Mouse (Mus musculus): ENCODE data around the gene Tpo.

The Tpo gene

GRCm38 (mm10) chr12:30076316-30076715 lies 56.1 kb downstream of the Tpo start:
- peak; percentile 35 for DNase-seq (ENCODE audit: low spot score)

- DNase-seq (ENCODE audit: low spot score) = peak; percentile 40
Measured at GRCm38 (mm10) chr12:30069321-30069720, 63.1 kb downstream of the Tpo start.

DNA sequence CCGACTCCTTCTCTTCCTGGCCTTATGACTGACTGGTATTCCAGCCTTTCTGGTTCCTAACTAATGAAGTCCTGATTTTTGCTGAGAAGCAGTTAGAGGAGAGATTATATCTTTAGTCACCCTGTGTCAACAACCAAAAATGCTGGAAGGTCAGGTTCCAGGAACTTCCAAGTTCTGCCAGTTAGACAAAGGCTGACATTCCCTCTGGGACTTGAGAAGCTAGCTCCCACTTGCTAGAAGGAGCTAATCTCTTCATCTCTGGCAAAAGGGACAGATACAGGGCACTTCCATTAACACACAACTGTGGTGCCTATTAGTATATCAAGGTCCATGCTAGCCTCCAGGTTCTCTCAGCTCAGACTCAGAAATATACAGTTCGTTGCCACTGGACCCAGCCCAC lies 64.6 kb downstream of the Tpo start:
- peak; percentile 2 for DNase-seq (ENCODE audit: low spot score)

DNA sequence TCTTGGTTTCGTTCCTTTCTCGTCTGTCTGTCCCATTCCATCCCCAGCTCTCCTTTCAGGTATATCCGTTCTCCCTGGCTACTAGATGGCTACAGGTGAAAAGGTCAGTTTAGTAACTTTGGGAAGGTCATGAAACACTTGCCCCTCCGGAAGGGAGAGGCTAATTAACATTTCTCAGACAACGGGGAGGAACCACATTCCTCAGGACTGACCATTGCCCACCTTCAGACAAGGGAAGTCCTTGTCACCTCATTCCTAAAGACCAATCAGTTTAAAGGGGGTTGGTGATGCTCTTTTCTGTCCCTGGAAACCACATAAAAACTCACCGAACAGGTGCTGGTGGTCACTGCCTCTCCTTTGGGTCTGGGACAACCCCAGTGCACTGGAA lies 70.3 kb downstream of the Tpo start:
- DNase-seq (ENCODE audit: low spot score) = peak; percentile 4

- DNase-seq (ENCODE audit: low spot score) = peak; percentile 19
Measured at GRCm38 (mm10) chr12:30061503-30062117, 70.8 kb downstream of the Tpo start.

- peak; percentile 7 for DNase-seq (ENCODE audit: low spot score)
Measured at GRCm38 (mm10) chr12:30058044-30058443, 74.4 kb downstream of the Tpo start.

GRCm38 (mm10) chr12:30054761-30055540 lies 77.5 kb downstream of the Tpo start:
- DNase-seq (ENCODE audit: low spot score) = no peak

- DNase-seq (ENCODE audit: low spot score) = peak; percentile 78
Measured at GRCm38 (mm10) chr12:30050235-30050634, 82.2 kb downstream of the Tpo start.

DNA sequence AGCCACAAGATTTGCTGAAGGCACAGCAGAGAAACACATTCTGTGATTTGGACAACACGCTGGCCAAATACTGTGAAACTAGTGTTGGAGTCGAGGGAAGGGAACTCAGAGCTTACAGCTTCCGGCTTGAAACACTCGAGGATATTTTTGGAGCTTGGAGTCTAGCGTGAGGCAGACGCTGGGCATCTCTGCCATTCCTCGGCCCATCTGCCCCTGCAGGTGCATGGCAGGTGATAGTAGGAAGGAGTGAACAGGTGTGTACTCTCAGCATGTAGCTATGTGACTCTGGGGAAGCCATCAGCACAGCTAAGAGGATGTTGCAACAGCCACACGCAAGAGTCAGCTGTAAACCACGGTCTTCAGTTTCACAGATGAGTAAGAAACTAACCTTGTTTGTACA lies 82.6 kb downstream of the Tpo start:
- DNase-seq (ENCODE audit: low spot score) = peak; percentile 19

- DNase-seq (ENCODE audit: low spot score) = peak; percentile 27
Measured at GRCm38 (mm10) chr12:30048848-30049247, 83.6 kb downstream of the Tpo start.

- DNase-seq (ENCODE audit: low spot score) = peak; percentile 62
Measured at GRCm38 (mm10) chr12:30040150-30040549, 92.3 kb downstream of the Tpo start.

- peak; percentile 66 for DNase-seq (ENCODE audit: low spot score)
Measured at GRCm38 (mm10) chr12:30039565-30039964, 92.9 kb downstream of the Tpo start.

DNA sequence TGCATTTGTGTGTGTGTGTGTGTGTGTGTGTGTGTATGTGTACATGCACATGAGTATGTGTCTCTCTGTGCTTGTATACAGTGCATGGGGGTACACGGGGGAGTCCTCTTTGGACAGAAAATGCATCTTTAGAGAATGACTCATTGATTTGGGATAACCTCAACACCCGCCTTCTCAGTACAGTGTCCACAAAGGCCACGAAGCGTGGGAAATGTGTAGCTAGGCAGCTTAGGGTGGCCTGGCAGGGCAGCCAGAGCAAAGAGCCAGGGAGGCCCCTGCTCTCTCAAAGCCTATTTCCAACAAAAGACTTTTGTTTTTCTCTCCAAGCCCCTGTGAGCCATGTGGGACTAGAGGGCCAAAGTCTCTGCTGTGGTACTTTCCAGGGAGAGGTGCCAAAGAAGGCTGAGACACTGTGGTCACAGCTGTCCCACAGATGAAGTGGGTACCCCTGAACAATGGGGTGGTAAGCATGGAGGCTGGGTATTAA lies 95.8 kb downstream of the Tpo start:
- DNase-seq (ENCODE audit: low spot score) = no peak

DNA sequence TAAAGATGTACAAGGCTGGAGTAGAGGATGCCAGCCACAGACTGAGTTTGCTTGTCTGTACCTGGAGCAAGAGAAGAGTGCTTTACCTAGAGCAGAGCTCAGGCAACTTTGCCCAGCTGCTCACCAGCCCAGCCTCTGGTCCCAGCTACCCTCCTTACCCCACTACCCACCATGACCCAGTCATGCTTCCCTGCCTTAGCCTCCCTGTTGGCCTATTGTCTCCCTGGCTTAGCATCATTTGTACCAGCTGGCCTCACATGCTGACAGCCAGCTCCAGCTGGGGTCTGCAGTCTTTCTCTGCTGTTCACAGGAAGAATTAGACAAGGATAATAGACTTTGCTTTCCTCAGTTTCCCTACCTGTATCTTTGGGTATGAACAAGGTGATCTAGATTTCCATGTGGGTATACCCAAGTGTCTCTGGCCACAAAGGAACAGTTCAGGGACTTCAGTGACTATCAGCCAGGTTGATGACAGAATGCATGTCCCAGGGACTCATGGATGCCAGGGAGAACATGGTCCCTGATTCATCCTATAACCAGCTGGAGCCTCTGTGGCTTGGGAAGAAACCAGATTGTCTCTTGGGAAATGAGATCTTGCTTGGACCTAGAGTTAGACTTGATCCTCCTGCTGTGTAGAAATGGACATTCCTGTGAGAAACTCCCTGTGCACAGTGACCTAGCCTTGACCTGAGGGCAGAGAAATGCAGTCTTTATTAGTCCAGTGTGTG lies 96.4 kb downstream of the Tpo start:
- no peak for DNase-seq (ENCODE audit: low spot score)

DNA sequence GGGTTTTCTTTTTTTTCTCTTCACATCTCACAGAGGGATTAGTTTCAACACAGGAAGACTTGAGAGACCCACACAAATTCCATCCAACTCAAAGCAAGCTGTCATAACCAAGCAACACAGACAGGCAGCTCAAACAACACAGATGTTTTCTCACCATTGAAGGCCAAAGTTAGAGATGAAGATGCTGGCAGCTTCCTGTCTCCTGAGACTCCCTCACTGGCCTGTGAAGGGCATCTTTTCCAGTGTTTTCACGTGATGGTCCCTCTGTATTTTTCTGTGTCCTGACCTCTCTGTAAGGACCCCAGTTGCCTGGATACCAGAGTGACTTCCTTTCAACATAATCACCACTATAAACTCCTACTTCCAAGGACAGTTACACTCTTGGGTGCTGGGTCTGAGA lies 97.0 kb downstream of the Tpo start:
- no peak for DNase-seq (ENCODE audit: low spot score)

- no peak for DNase-seq (ENCODE audit: low spot score)
Measured at GRCm38 (mm10) chr12:30034681-30035080, 97.7 kb downstream of the Tpo start.

DNA sequence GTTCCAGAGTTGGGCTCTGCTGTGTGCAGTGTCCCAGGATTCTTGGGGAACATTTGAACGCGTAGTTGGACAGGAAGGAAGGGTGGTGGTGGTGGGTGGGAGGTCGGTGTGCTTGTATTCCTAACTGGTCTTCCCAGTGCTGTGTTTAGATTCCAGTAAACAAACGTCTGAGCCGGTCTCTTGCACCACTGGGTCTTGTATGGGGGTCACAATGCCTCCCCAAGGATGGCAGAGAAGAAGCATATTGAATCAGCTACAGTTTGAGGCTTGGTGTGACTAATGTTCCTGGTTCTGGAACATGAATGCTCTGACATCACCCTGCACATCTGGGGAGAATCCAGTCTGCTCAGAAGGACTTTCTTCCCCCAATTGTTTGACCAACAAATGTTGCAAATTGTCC lies 101.9 kb downstream of the Tpo start:
- no peak for DNase-seq (ENCODE audit: low spot score)

DNA sequence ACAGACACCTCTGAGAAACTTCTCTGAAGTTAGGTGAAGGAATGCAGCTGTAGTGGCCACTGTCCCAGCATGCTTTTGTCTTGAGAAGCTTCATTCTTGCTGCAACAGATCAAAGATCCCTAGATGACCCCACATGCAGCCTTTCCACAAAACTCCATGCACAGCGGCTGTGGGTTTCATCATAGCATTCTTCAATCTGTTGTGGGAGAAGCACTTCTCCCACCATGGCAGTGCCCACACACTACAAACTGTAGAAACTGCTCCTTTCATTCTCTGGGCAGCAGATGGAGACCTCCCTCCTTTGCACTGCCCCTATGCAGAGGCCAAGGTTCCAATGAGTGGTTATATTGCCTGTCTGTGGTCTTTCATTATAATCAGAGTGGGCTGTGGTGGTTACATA lies 103.3 kb downstream of the Tpo start:
- no peak for DNase-seq (ENCODE audit: low spot score)

- no peak for DNase-seq (ENCODE audit: low spot score)
Measured at GRCm38 (mm10) chr12:30027721-30028340, 104.6 kb downstream of the Tpo start.

DNA sequence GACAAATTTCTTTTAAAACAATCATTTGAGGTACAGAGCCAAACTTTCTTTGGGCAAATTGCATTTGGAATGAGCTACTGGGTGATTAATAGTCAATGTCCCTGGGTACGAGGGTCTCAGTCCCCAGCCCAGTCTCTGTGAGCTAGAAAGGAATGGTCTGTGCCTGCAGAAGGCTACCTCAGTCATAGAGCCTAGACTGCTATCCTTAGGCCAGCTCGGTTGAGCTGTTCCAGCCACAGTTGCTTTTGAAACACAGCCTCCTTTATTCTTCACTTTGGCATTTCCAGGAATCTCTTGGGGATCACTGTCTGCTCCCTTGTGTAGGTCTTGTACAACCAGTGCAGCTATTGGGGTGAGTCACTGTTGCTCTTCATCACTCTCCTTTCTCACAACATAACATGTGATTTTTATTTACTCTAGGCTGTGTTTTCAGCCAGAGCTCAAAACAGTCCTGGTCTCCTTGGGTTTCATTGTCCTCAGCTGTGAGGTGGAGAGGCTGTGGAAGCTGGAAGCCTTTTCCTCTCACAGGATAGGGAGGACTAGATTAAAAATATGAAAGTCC lies 108.1 kb downstream of the Tpo start:
- no peak for DNase-seq (ENCODE audit: low spot score)

DNA sequence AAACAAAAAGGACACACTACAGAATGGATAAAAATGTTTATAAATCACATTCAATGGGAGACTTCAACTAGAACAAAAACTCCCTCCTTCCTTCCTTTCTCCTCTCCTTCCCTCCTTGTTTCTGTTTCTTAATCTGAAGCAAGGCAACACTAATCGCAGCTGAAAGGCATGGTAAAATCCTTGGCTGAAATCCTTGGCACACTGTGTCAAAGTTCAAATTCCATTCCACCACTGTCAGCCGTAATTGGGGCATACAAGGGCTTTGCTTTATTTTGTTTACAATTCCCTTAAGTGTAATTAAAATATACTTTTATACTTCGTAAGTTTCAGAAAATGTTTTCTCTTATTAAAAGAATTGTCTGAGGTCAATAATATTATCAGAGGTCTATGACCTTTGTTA lies 108.9 kb downstream of the Tpo start:
- no peak for DNase-seq (ENCODE audit: low spot score)

- DNase-seq (ENCODE audit: low spot score) = no peak
Measured at GRCm38 (mm10) chr12:30020447-30020846, 112.0 kb downstream of the Tpo start.

All from testis, postnatal 10 days (tissue).